Mouse (Mus musculus): Measurements from ENCODE around the gene Prdm10. TPM values are rescaled to one million over a fixed set of nuclear protein-coding genes. Genes with fewer than 3 reads are reported as not detected.
A peak's percentile ranks its signal among the peaks of the same experiment; 100 is the strongest.

Gene Prdm10
- polyA plus RNA-seq, 1 experiment from 2014 or later = 1.2 TPM

DNA sequence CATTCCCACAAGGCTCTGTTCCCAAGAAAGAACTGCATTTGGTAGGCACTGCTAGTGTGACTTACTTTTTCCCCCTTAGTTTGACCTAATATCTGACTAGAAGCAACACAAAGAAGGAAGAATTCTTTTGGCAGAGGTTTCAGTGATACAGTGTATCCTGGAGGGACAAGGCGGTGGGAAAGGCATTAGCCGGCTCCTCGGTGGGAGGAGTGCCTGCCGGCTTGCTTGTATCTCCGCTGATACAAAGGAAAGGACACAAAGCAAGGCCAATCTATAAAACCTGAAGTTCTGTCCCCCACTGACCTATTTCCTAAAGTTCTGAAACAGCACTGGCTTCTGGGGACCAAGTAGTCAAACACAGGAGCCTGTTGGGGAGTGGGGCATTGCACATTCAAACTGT, 24.8 kb downstream of the Prdm10 start:
- Histone ChIP-seq H3K4me2 (replicated peaks; ENCODE audit: low read depth) (no peak overlapping the region), H3K4me1 (replicated peaks; ENCODE audit: control insufficient read depth, insufficient read depth, low read length) (peaks cover 3% of the 10 kb centered on the region; the same call in 1 of the 2 replicates), H3K9me3 (ENCODE audit: control insufficient read depth) (no peaks in the 10 kb centered on the region), H3K27ac (ENCODE audit: low read depth, low read length) (no peak overlapping the region), H3K27me3 (replicated peaks; ENCODE audit: control insufficient read depth, insufficient read depth, low read length) (no peaks in the 10 kb centered on the region), H3K4me3 (ENCODE audit: low read depth, low read length) (no peak overlapping the region), H3K36me3 (ENCODE audit: control insufficient read depth, insufficient read depth) (no peaks in the 10 kb centered on the region), H3K9ac (ENCODE audit: low read depth, low read length) (no peak overlapping the region)
- no peak for TF ChIP-seq CTCF (IDR thresholded peaks at IDR 0.05; ENCODE audit: low read depth)
- no peak for ATAC-seq
- WGBS = 84% methylated on average over 5 of the region's 5 CpGs

DNA sequence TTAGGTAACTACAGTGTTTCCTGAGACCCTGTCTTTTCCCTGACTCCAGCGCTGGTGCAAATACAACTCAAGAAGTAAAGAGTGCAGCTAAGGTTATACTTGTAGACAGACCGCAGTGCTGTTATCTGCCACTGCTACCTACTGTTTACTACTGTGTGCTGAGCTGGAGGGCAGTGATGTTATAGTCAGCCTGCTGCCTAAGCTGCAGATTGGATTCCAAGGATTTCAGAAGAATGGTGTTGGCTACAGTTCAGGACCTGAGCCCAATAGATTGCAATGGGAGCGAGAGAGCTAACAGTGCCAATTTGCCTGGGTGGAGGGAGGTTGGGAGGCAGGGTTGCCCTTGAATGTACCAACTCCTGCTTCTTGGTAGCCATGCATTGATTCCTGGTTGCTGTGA, 25.5 kb downstream of the Prdm10 start:
- Histone ChIP-seq H3K9ac (ENCODE audit: low read depth, low read length) (no peak overlapping the region), H3K27me3 (replicated peaks; ENCODE audit: control insufficient read depth, insufficient read depth, low read length) (no peaks in the 10 kb centered on the region), H3K36me3 (ENCODE audit: control insufficient read depth, insufficient read depth) (no peaks in the 10 kb centered on the region), H3K4me1 (replicated peaks; ENCODE audit: control insufficient read depth, insufficient read depth, low read length) (peaks cover 3% of the 10 kb centered on the region; the same call in 1 of the 2 replicates), H3K4me2 (replicated peaks; ENCODE audit: low read depth) (no peak overlapping the region), H3K9me3 (ENCODE audit: control insufficient read depth) (no peaks in the 10 kb centered on the region), H3K4me3 (ENCODE audit: low read depth, low read length) (no peak overlapping the region), H3K27ac (ENCODE audit: low read depth, low read length) (no peak overlapping the region)
- no peak for TF ChIP-seq CTCF (IDR thresholded peaks at IDR 0.05; ENCODE audit: low read depth)
- 83% methylated on average over 3 of the region's 3 CpGs for WGBS
- ATAC-seq = no peak

DNA sequence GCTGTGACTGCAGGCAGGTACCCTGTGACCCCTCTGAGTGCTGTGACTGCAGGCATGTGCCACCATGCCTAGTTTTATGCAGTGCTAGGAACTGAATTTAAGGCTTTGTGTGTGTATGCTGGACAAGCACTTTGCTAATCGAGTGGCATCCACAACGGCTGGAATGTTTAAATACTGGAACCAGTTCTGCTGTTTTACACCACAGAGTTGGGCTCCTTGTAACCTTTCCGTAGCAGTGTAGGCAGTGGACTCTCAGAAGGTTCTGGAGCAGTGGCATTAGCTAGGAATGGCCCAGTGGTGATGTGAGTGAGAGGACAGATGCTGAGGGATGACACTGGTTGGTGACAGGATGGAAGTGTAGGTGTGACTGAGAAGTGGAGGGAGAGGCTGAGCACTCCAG, 26.9 kb downstream of the Prdm10 start:
- no peak overlapping the region for H3K4me3 ChIP-seq (ENCODE audit: low read depth, low read length)
- no peak overlapping the region for H3K9ac ChIP-seq (ENCODE audit: low read depth, low read length)
- no peaks in the 10 kb centered on the region for H3K27me3 ChIP-seq (replicated peaks; ENCODE audit: control insufficient read depth, insufficient read depth, low read length)
- no peaks in the 10 kb centered on the region for H3K36me3 ChIP-seq (ENCODE audit: control insufficient read depth, insufficient read depth)
- no peak for ATAC-seq
- H3K4me2 ChIP-seq (replicated peaks; ENCODE audit: low read depth) = no peak overlapping the region
- no peak overlapping the region for H3K27ac ChIP-seq (ENCODE audit: low read depth, low read length)
- H3K4me1 ChIP-seq (replicated peaks; ENCODE audit: control insufficient read depth, insufficient read depth, low read length) = 0 out of 2 replicates have a peak, but pooled peaks cover 3% of the 10 kb centered on the region
- no peak for TF ChIP-seq CTCF (IDR thresholded peaks at IDR 0.05; ENCODE audit: low read depth)
- H3K9me3 ChIP-seq (ENCODE audit: control insufficient read depth) = no peaks in the 10 kb centered on the region
- 80% methylated on average over 3 of the region's 3 CpGs for WGBS

DNA sequence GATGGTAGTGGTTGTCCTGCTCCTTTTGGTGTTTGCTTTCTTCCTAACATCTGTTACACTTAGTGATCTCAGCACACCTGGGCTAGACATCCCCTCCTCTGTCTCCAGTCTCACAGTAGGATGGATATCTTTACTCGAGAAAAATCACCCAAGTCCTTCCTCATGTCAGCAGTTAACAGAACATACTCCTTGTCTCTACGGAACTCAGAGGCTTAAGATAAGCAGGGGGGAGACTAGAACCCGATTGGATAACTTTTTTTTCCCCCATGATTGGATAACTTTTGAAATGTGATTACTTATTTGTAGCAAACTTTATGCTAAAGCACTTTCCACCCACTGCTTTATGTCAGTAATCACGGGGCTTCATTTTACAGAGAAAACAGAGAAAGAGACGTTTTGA, 28.7 kb downstream of the Prdm10 start:
- WGBS = 53% methylated on average over 5 of the region's 5 CpGs
- no peak for TF ChIP-seq CTCF (IDR thresholded peaks at IDR 0.05; ENCODE audit: low read depth)
- Histone ChIP-seq H3K4me1 (replicated peaks; ENCODE audit: control insufficient read depth, insufficient read depth, low read length) (0 out of 2 replicates have a peak, but pooled peaks cover 3% of the 10 kb centered on the region), H3K4me3 (ENCODE audit: low read depth, low read length) (no peak overlapping the region), H3K27me3 (replicated peaks; ENCODE audit: control insufficient read depth, insufficient read depth, low read length) (no peaks in the 10 kb centered on the region), H3K4me2 (replicated peaks; ENCODE audit: low read depth) (no peak overlapping the region), H3K9me3 (ENCODE audit: control insufficient read depth) (no peaks in the 10 kb centered on the region), H3K27ac (ENCODE audit: low read depth, low read length) (no peak overlapping the region), H3K36me3 (ENCODE audit: control insufficient read depth, insufficient read depth) (no peaks in the 10 kb centered on the region), H3K9ac (ENCODE audit: low read depth, low read length) (no peak overlapping the region)
- ATAC-seq = no peak

DNA sequence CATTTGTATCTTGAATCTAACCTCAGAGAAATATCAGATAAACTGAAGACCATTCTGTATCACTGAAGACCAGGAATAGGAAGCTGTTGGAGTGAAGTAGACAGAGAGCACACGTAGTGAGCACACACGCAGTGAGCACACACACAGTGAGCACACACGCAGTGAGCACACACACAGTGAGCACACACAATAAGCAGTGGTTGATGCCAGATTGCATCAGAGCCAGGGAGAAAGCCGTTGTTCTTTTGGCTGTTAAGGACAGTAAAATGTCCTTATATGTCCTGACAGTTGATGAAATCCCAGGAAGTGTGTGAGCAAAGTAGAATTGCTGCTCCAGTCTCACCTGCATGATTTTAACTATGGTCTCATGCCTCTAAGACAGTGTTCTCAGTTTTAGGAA, 30.3 kb downstream of the Prdm10 start:
- Histone ChIP-seq H3K27ac (ENCODE audit: low read depth, low read length) (no peak overlapping the region), H3K4me1 (replicated peaks; ENCODE audit: control insufficient read depth, insufficient read depth, low read length) (0 out of 2 replicates have a peak, but pooled peaks cover 3% of the 10 kb centered on the region), H3K4me2 (replicated peaks; ENCODE audit: low read depth) (no peak overlapping the region), H3K36me3 (ENCODE audit: control insufficient read depth, insufficient read depth) (no peaks in the 10 kb centered on the region), H3K4me3 (ENCODE audit: low read depth, low read length) (no peak overlapping the region), H3K9me3 (ENCODE audit: control insufficient read depth) (no peaks in the 10 kb centered on the region), H3K27me3 (replicated peaks; ENCODE audit: control insufficient read depth, insufficient read depth, low read length) (no peaks in the 10 kb centered on the region), H3K9ac (ENCODE audit: low read depth, low read length) (no peak overlapping the region)
- ATAC-seq = no peak
- 83% methylated on average over 4 of the region's 4 CpGs for WGBS
- TF ChIP-seq CTCF (IDR thresholded peaks at IDR 0.05; ENCODE audit: low read depth) = no peak

DNA sequence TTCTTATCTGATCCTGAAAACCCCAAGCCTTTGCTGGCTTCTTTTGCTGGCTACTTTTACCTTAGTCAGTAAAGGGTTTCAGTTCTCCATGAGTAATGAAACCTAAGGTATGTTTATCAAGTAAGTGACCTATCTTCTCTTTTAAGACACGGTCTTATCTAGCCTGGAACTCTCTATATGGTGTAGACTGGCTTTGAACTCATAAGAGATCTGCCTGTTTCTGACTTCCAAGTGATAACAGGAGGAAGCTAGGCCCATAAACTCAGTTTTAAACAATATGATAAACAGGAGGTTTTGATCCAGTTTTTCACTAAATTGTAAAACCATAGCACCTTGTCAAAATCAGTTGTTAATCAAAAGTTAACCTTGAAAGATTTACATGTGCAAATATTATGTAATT, 33.5 kb downstream of the Prdm10 start:
- 43% methylated on average over 1 of the region's 1 CpGs for WGBS
- H3K36me3 ChIP-seq (ENCODE audit: control insufficient read depth, insufficient read depth) = no peaks in the 10 kb centered on the region
- no peak for ATAC-seq

DNA sequence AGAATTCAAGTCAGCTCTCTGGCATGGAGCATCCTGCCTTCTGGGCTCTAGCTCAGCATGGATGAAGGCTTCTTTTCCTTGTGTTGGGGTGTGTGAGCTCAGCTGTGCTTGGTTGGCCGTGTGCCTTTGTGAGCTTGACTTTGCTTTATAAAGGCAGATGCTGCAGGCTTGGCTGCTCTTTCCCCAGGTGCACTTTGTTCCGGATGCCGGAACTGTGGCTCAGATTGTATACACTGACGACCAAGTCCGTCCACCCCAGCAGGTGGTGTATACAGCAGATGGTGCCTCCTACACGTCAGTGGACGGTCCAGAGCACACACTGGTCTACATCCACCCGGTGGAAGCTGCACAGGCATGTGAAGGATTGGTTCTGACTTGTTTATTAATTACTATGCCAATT, 35.6 kb downstream of the Prdm10 start:
- 64% methylated on average over 8 of the region's 8 CpGs for WGBS
- no peak overlapping the region for H3K4me2 ChIP-seq (replicated peaks; ENCODE audit: low read depth)
- no peak for TF ChIP-seq CTCF (IDR thresholded peaks at IDR 0.05; ENCODE audit: low read depth)
- ATAC-seq = 0 out of 2 replicates have a peak, but pooled peaks have one; percentile 10
- no peaks in the 10 kb centered on the region for H3K36me3 ChIP-seq (ENCODE audit: control insufficient read depth, insufficient read depth)
- no peak overlapping the region for H3K9ac ChIP-seq (ENCODE audit: low read depth, low read length)
- H3K9me3 ChIP-seq (ENCODE audit: control insufficient read depth) = no peaks in the 10 kb centered on the region
- no peaks in the 10 kb centered on the region for H3K27me3 ChIP-seq (replicated peaks; ENCODE audit: control insufficient read depth, insufficient read depth, low read length)
- H3K4me1 ChIP-seq (replicated peaks; ENCODE audit: control insufficient read depth, insufficient read depth, low read length) = 0 out of 2 replicates have a peak, but pooled peaks cover 3% of the 10 kb centered on the region
- H3K27ac ChIP-seq (ENCODE audit: low read depth, low read length) = no peak overlapping the region
- no peak overlapping the region for H3K4me3 ChIP-seq (ENCODE audit: low read depth, low read length)

More for the DNA sequence above, 33.5 kb downstream of the Prdm10 start:
- Histone ChIP-seq H3K27me3 (replicated peaks; ENCODE audit: control insufficient read depth, insufficient read depth, low read length) (no peaks in the 10 kb centered on the region), H3K4me2 (replicated peaks; ENCODE audit: low read depth) (no peak overlapping the region), H3K4me1 (replicated peaks; ENCODE audit: control insufficient read depth, insufficient read depth, low read length) (no peaks in the 10 kb centered on the region), H3K27ac (ENCODE audit: low read depth, low read length) (no peak overlapping the region), H3K9ac (ENCODE audit: low read depth, low read length) (no peak overlapping the region), H3K4me3 (ENCODE audit: low read depth, low read length) (no peak overlapping the region), H3K9me3 (ENCODE audit: control insufficient read depth) (no peaks in the 10 kb centered on the region)
- no peak for TF ChIP-seq CTCF (IDR thresholded peaks at IDR 0.05; ENCODE audit: low read depth)

Measured in intestine, postnatal 0 days (tissue).